Comparison of ENCODE assay signal across 8 mouse cellular contexts in genomic region chr7:63937236-63938065, GRCm38 (mm10). TPM values are rescaled to one million over a fixed set of nuclear protein-coding genes. Genes with fewer than 3 reads are reported as not detected.
DNase-seq lines count a peak whose midpoint lies in the region; ATAC-seq and TF ChIP-seq lines count a peak whose summit lies in the region.

No protein-coding gene starts in this region.

- H3K27me3 ChIP-seq in embryonic facial prominence, embryonic 15.5 days = no peaks in the 10 kb centered on the region
- H3K27me3 ChIP-seq in heart, embryonic 14.5 days (ENCODE audit: control insufficient read depth, insufficient read depth, low read length) = no peaks in the 10 kb centered on the region
- no peaks in the 10 kb centered on the region for H3K27me3 ChIP-seq in lung, embryonic 16.5 days (ENCODE audit: control insufficient read depth, insufficient read depth, low read depth, low read length)

- H3K27ac ChIP-seq in bone marrow, adult 2 months (ENCODE audit: control insufficient read depth, insufficient read depth, low read depth, low read length, poor library complexity) = peak overlapping the region; percentile 98
- peak overlapping the region; percentile 99 for H3K27ac ChIP-seq in embryonic facial prominence, embryonic 15.5 days (replicated peaks)
- peak overlapping the region; percentile 96 to 100 for H3K27ac ChIP-seq in heart, embryonic 14.5 days (replicated peaks in 1 of 2; ENCODE audit: control insufficient read depth in 1 of 2, insufficient read depth in 1 of 2, low read depth in 2 of 2, low read length in 2 of 2)
- peak overlapping the region; percentile 95 for H3K27ac ChIP-seq in lung, embryonic 16.5 days (ENCODE audit: low read length)
- H3K27ac ChIP-seq in olfactory bulb, adult 2 months (ENCODE audit: insufficient read depth, low read depth, low read length) = peak overlapping the region; percentile 93

- TF ChIP-seq CTCF in bone marrow, adult 2 months (IDR thresholded peaks at IDR 0.05; ENCODE audit: control insufficient read depth, insufficient read depth, low read length) = no peak
- TF ChIP-seq CTCF in olfactory bulb, adult 2 months (IDR thresholded peaks at IDR 0.05; ENCODE audit: insufficient read depth, low read depth, low read length) = no peak

- peak overlapping the region; percentile 91 for H3K4me2 ChIP-seq in embryonic facial prominence, embryonic 15.5 days (replicated peaks)
- peak overlapping the region; percentile 93 for H3K4me2 ChIP-seq in heart, embryonic 14.5 days (ENCODE audit: low read length)
- H3K4me2 ChIP-seq in lung, embryonic 16.5 days (ENCODE audit: low read depth, low read length) = peak overlapping the region; percentile 91

- WGBS in bone marrow, adult 2 months = under 1% methylated on average over 86 of the region's 88 CpGs
- WGBS in embryonic facial prominence, embryonic 15.5 days = under 1% methylated on average over 75 of the region's 88 CpGs
- 0% methylated on average over 66 of the region's 88 CpGs for WGBS in heart, embryonic 14.5 days
- under 1% methylated on average over 65 of the region's 88 CpGs for WGBS in lung, embryonic 16.5 days
- under 1% methylated on average over 84 of the region's 88 CpGs for WGBS in olfactory bulb, adult 2 months

- peaks cover 12% of the 10 kb centered on the region for H3K4me1 ChIP-seq in bone marrow, adult 2 months (ENCODE audit: control insufficient read depth, insufficient read depth, low read length)
- H3K4me1 ChIP-seq in embryonic facial prominence, embryonic 15.5 days = peaks cover 32% of the 10 kb centered on the region
- H3K4me1 ChIP-seq in heart, embryonic 14.5 days (ENCODE audit: control insufficient read depth in 2 of 2, insufficient read depth in 2 of 2, low read length in 2 of 2) = peaks cover 18 to 32% of the 10 kb centered on the region in 2 experiments
- peaks cover 22% of the 10 kb centered on the region for H3K4me1 ChIP-seq in lung, embryonic 16.5 days (replicated peaks; ENCODE audit: control insufficient read depth, insufficient read depth, low read length)
- H3K4me1 ChIP-seq in olfactory bulb, adult 2 months (ENCODE audit: control insufficient read depth, insufficient read depth, low read length) = peaks cover 19% of the 10 kb centered on the region

- peak; percentile 80; the same call in 1 of the 2 replicates for TF ChIP-seq POLR2A in bone marrow, adult 2 months (IDR thresholded peaks at IDR 0.05; ENCODE audit: borderline replicate concordance, control insufficient read depth, low read depth, low read length)
- TF ChIP-seq POLR2A in olfactory bulb, adult 2 months (IDR thresholded peaks at IDR 0.05; ENCODE audit: insufficient read depth, low read depth, low read length) = peak; percentile 8; the same call in 1 of the 2 replicates

- H3K4me3 ChIP-seq in bone marrow, adult 2 months (replicated peaks; ENCODE audit: control insufficient read depth, low read depth, low read length) = peak overlapping the region; percentile 93
- H3K4me3 ChIP-seq in embryonic facial prominence, embryonic 15.5 days (replicated peaks) = peak overlapping the region; percentile 83
- peak overlapping the region; percentile 85 to 86 for H3K4me3 ChIP-seq in heart, embryonic 14.5 days (ENCODE audit: control insufficient read depth in 1 of 2, insufficient read depth in 1 of 2, low read depth in 1 of 2, low read length in 2 of 2)
- peak overlapping the region; percentile 62 for H3K4me3 ChIP-seq in lung, embryonic 16.5 days (ENCODE audit: low read length)
- peak overlapping the region; percentile 91 for H3K4me3 ChIP-seq in olfactory bulb, adult 2 months (ENCODE audit: insufficient read depth, low read depth, low read length)

- H3K9me3 ChIP-seq in embryonic facial prominence, embryonic 15.5 days (replicated peaks) = no peaks in the 10 kb centered on the region
- no peaks in the 10 kb centered on the region for H3K9me3 ChIP-seq in heart, embryonic 14.5 days (ENCODE audit: control insufficient read depth, low read length)
- H3K9me3 ChIP-seq in lung, embryonic 16.5 days (ENCODE audit: control insufficient read depth, low read length) = no peaks in the 10 kb centered on the region

- peak; percentile 95 for DNase-seq in CD4-positive, CD25-positive, alpha-beta regulatory T cell, adult 2 months (ENCODE audit: low read depth, low spot score)
- peak; percentile 93 for DNase-seq in kidney, postnatal 10 days
- DNase-seq in thymus, postnatal 14 days = peak; percentile 95

- no peaks in the 10 kb centered on the region for H3K36me3 ChIP-seq in embryonic facial prominence, embryonic 15.5 days
- no peaks in the 10 kb centered on the region for H3K36me3 ChIP-seq in heart, embryonic 14.5 days (ENCODE audit: control insufficient read depth, insufficient read depth, low read length)
- H3K36me3 ChIP-seq in lung, embryonic 16.5 days (ENCODE audit: control insufficient read depth, insufficient read depth, low read length) = no peaks in the 10 kb centered on the region

- ATAC-seq in embryonic facial prominence, embryonic 15.5 days (ENCODE audit: insufficient number of reproducible peaks, low FRiP score, low TSS enrichment, low read depth) = peak; percentile 12
- ATAC-seq in heart, embryonic 14.5 days (ENCODE audit: insufficient number of reproducible peaks, insufficient read depth, low FRiP score, low read depth) = peak; percentile 23
- peak; percentile 39 for ATAC-seq in lung, embryonic 16.5 days (ENCODE audit: low read depth)

- peak overlapping the region; percentile 90 for H3K9ac ChIP-seq in embryonic facial prominence, embryonic 15.5 days
- H3K9ac ChIP-seq in heart, embryonic 14.5 days (ENCODE audit: low read length) = peak overlapping the region; percentile 93
- H3K9ac ChIP-seq in lung, embryonic 16.5 days (ENCODE audit: low read length) = peak overlapping the region; percentile 76

RNA-seq across cellular contexts. Expression of gene Klf13, which starts 1.3 kb away (rescaled TPM):
- polyA plus RNA-seq in bone marrow, adult 2 months (2011; ENCODE audit: insufficient read depth, insufficient read length, low replicate concordance, missing spikeins) = 38.0 and 58.7 TPM in 2 replicates
- 39.2 and 39.9 TPM in 2 replicates for polyA plus RNA-seq in embryonic facial prominence, embryonic 15.5 days (2015; fragmentation: Nextera tagmentation; extraction: Ambion mirVana)
- polyA plus RNA-seq in heart, embryonic 14.5 days (2014; fragmentation: Nextera tagmentation; extraction: Ambion mirVana) = 25.1 and 26.7 TPM in 2 replicates
- polyA plus RNA-seq in lung, embryonic 16.5 days (2015; fragmentation: Nextera tagmentation; extraction: Ambion mirVana) = 39.0 and 40.1 TPM in 2 replicates
- polyA plus RNA-seq in olfactory bulb, adult 2 months (2012; ENCODE audit: insufficient read depth, insufficient read length, low replicate concordance, missing spikeins) = 47.4 and 143 TPM in 2 replicates

RNA-seq across cellular contexts. Expression of gene E030018B13Rik, which starts 20.8 kb away (rescaled TPM):
- polyA plus RNA-seq in bone marrow, adult 2 months (2011; ENCODE audit: insufficient read depth, insufficient read length, low replicate concordance, missing spikeins) = not detected in 2 replicates
- 0.16 and 0.22 TPM in 2 replicates for polyA plus RNA-seq in embryonic facial prominence, embryonic 15.5 days (2015; fragmentation: Nextera tagmentation; extraction: Ambion mirVana)
- not detected in 2 replicates for polyA plus RNA-seq in heart, embryonic 14.5 days (2014; fragmentation: Nextera tagmentation; extraction: Ambion mirVana)
- not detected in 2 replicates for polyA plus RNA-seq in lung, embryonic 16.5 days (2015; fragmentation: Nextera tagmentation; extraction: Ambion mirVana)
- polyA plus RNA-seq in olfactory bulb, adult 2 months (2012; ENCODE audit: insufficient read depth, insufficient read length, low replicate concordance, missing spikeins) = not detected in 2 replicates

Comparison
In these comparisons a context has a peak if more than half of its experiments do, and no peak if none do; other contexts are left out.
1. Peak in every context shown above with its lines: DNase-seq, ATAC-seq, H3K4me3 ChIP-seq and H3K27ac ChIP-seq.